Mouse (Mus musculus): ENCODE measurements around the gene Olfr457. TPM values are rescaled to one million over a fixed set of nuclear protein-coding genes. Genes with fewer than 3 reads are reported as not detected.

Gene Olfr457
- not detected in 2 replicates for polyA plus RNA-seq (2012; rRNA removed)

DNA sequence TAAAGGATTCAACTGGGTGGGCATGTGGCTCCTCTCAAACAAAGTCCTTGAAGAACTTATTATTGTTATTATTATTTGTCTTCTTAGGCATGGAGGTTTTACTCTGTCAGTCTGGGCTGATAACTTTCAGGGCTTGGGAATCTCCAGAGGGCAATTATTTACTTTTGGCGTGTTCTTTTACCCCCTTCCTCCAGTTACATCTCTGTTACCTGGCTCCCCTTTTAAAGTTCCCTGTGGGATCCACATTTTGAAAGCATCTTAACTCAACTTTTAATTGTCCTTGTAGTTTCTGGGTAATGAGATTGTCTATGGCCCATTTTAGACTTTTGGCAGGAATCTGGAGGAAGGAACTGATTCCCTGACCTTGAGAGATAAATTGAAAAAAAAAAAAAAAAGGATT is at the start of gene Olfr457:
Olfr457 (minus strand) TSS at position 101 of the 400 bp plus-strand sequence.

DNA sequence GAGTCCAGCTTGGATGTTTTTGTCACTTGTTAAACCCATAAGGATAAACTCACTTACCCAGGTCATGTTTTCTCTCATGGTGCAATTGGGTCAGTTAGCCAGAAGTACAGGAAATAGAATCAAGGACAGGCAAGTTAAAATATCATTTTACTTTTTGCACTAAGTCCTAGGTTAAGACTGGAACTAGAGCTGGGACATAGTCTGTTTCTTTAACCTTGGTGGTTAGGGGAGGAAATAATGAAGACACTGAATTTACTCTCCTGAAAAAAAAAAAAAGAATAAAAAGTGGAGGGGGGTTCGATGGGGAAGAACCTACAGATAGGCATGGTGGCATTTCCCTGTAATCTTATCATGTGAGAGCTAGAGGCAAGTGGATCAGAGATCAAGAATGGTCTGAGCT is 11.0 kb upstream of the Olfr457 start, which contains the start of gene Olfr456:
Olfr456 (minus strand) TSS at position 101 of the 400 bp plus-strand sequence.

DNA sequence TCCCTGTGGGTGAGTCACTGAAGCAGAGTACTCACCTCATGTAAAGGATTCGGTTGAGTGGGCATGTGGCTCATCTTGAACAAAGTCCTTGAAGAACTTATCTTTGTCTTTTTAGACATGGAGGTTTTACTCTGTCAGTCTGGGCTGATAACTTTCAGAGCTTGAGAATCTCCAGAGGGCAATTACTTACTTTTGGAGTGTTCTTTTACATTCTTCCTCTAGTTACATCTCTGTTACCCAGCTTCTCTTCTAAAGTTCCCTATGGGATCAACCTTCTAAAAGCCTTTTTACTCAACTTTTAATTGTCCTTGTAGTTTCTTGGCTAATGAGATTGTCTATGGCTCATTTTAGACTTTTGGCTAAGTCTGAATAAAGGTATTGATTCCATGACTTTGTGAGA is 11.0 kb downstream of the Olfr457 start, which contains the start of gene Olfr458:
Olfr458 (minus strand) TSS at position 101 of the 400 bp plus-strand sequence.

DNA sequence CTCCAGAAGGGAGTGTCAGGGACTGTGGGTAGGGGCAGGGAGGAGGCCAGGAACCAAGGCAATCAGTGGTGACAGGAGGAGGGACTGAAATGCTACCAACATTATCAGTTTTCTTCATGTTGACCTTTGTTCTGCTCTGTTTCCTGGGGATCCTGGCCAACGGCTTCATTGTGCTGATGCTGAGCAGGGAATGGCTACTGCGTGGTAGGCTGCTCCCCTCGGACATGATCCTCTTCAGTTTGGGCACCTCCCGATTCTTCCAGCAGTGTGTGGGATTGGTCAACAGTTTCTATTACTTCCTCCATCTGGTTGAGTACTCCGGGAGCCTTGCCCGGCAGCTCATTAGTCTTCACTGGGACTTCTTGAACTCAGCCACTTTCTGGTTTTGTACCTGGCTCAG is 41.7 kb downstream of the Olfr457 start, which contains the start of gene Tas2r126:
Tas2r126 (plus strand) TSS at position 90 of the 400 bp plus-strand sequence.

Other genes starting within 250 kb of the Olfr457 start
- gene Gstk1, start 230.4 kb downstream of the Olfr457 start, polyA plus RNA-seq (2012; rRNA removed): 4.6 and 5.2 TPM in 2 replicates
- gene Tmem139, start 214.4 kb downstream of the Olfr457 start, polyA plus RNA-seq (2012; rRNA removed): 0.05 TPM in 1 of 2 replicates, not detected in the other
- gene Casp2, start 211.3 kb downstream of the Olfr457 start, polyA plus RNA-seq (2012; rRNA removed): 26.3 and 29.7 TPM in 2 replicates
- gene Clcn1, start 189.7 kb downstream of the Olfr457 start, polyA plus RNA-seq (2012; rRNA removed): 0.20 and 0.26 TPM in 2 replicates
- gene Fam131b, start 151.7 kb downstream of the Olfr457 start, polyA plus RNA-seq (2012; rRNA removed): 0.06 and 0.08 TPM in 2 replicates
- gene Zyx, start 126.7 kb downstream of the Olfr457 start, polyA plus RNA-seq (2012; rRNA removed): 22.2 and 28.6 TPM in 2 replicates
- 3.7 and 4.0 TPM in 2 replicates for gene Epha1, start 103.1 kb downstream of the Olfr457 start, polyA plus RNA-seq (2012; rRNA removed)
- not detected in 2 replicates for gene Tas2r143, start 76.1 kb downstream of the Olfr457 start, polyA plus RNA-seq (2012; rRNA removed)
- gene Tas2r135, start 70.9 kb downstream of the Olfr457 start, polyA plus RNA-seq (2012; rRNA removed): not detected in 2 replicates
- not detected in 2 replicates for gene Tas2r126, start 41.8 kb downstream of the Olfr457 start, polyA plus RNA-seq (2012; rRNA removed)
- gene Olfr458, start 11.1 kb downstream of the Olfr457 start, polyA plus RNA-seq (2012; rRNA removed): not detected in 2 replicates
- gene Olfr456, start 10.9 kb upstream of the Olfr457 start, polyA plus RNA-seq (2012; rRNA removed): not detected in 2 replicates
- gene Olfr455, start 71.3 kb upstream of the Olfr457 start, polyA plus RNA-seq (2012; rRNA removed): not detected in 2 replicates
- not detected in 2 replicates for gene Tcaf3, start 121.4 kb upstream of the Olfr457 start, polyA plus RNA-seq (2012; rRNA removed)
- 0.08 and 0.13 TPM in 2 replicates for gene Tcaf2, start 168.9 kb upstream of the Olfr457 start, polyA plus RNA-seq (2012; rRNA removed)
- 2.2 TPM in 2 replicates for gene Tcaf1, start 233.8 kb upstream of the Olfr457 start, polyA plus RNA-seq (2012; rRNA removed)